Mouse (Mus musculus): ENCODE results near the gene Prkg1.

GRCm38 (mm10) chr19:30516771-30517170 is 1248.1 kb downstream of the Prkg1 start:
- TF ChIP-seq CTCF (IDR thresholded peaks at IDR 0.05; ENCODE audit: low read depth, low read length) = no peak
- TF ChIP-seq POLR2A (IDR thresholded peaks at IDR 0.05; ENCODE audit: extremely low read depth, insufficient read depth, low read length) = no peak
